Mouse (Mus musculus) olfactory bulb, adult 2 months (tissue): Measurements from ENCODE around the gene Tnfrsf22.

Experiments
- CTCF ChIP-seq: fragments of 200-500 bp; IDR thresholded peaks from 2 replicates; pipeline ENCODE4 v1.5.1; 2012; ENCODE audit warnings: low read depth, mild to moderate bottlenecking, low read length, moderate library complexity; ENCODE audit not compliant: insufficient read depth
- POLR2A ChIP-seq: fragments of 200-500 bp; IDR thresholded peaks from 2 replicates; pipeline ENCODE4 v1.6.1; 2012; ENCODE audit warnings: mild to moderate bottlenecking, low read depth, low read length, moderate library complexity; ENCODE audit not compliant: insufficient read depth

GRCm38 (mm10) chr7:143625151-143625550 is 24.3 kb downstream of the Tnfrsf22 start:
- TF ChIP-seq CTCF (no peak), POLR2A (no peak)
